Mouse (Mus musculus): ENCODE measurements at regions not wholly inside any gene's neighbourhood (a gene's known extent, or its start where the extent isn't known, plus 50 kb on each side); places are given as distances from the start of the nearest gene placed in this dataset.

GRCm38 (mm10) chr1:34930571-34930970 is 80.8 kb downstream of the Plekhb2 start:
- no peak overlapping the region for H3K27ac ChIP-seq
- H3K9ac ChIP-seq (replicated peaks), result no peak overlapping the region
- no peaks in the 10 kb centered on the region for H3K36me3 ChIP-seq

GRCm38 (mm10) chr1:34943196-34943595 is 93.4 kb downstream of the Plekhb2 start:
- Histone ChIP-seq H3K9me3 (no peaks in the 10 kb centered on the region), H3K27me3 (no peaks in the 10 kb centered on the region), H3K9ac (replicated peaks) (no peak overlapping the region), H3K4me3 (replicated peaks) (no peak overlapping the region), H3K36me3 (no peaks in the 10 kb centered on the region), H3K27ac (no peak overlapping the region), H3K4me2 (no peak overlapping the region), H3K4me1 (replicated peaks) (no peaks in the 10 kb centered on the region)
- 100% methylated on average over 1 of the region's 1 CpGs for whole genome bisulfite sequencing
- no peak for ATAC-seq (ENCODE audit: insufficient number of reproducible peaks, insufficient read depth, low FRiP score, low TSS enrichment, low read depth)

More at GRCm38 (mm10) chr1:34930571-34930970, 80.8 kb downstream of the Plekhb2 start:
- ATAC-seq (ENCODE audit: insufficient number of reproducible peaks, insufficient read depth, low FRiP score, low TSS enrichment, low read depth), result no peak
- Histone ChIP-seq H3K4me1 (replicated peaks) (no peaks in the 10 kb centered on the region), H3K27me3 (no peaks in the 10 kb centered on the region), H3K9me3 (peaks cover 23% of the 10 kb centered on the region), H3K4me3 (replicated peaks) (no peak overlapping the region), H3K4me2 (no peak overlapping the region)
- 93% methylated on average over 11 of the region's 11 CpGs for WGBS

GRCm38 (mm10) chr1:34961633-34962507 is 112.1 kb downstream of the Plekhb2 start:
- Histone ChIP-seq H3K4me2 (no peak overlapping the region), H3K36me3 (no peaks in the 10 kb centered on the region), H3K4me3 (replicated peaks) (no peak overlapping the region), H3K9ac (replicated peaks) (no peak overlapping the region), H3K9me3 (peaks cover 8% of the 10 kb centered on the region; the same call in 1 of the 2 replicates), H3K27me3 (no peaks in the 10 kb centered on the region), H3K4me1 (replicated peaks) (no peaks in the 10 kb centered on the region), H3K27ac (no peak overlapping the region)
- WGBS, result 74% methylated on average over 19 of the region's 19 CpGs
- ATAC-seq (ENCODE audit: insufficient number of reproducible peaks, insufficient read depth, low FRiP score, low TSS enrichment, low read depth), result no peak

GRCm38 (mm10) chr1:34962508-34962885 is 112.7 kb downstream of the Plekhb2 start:
- no peak overlapping the region for H3K4me3 ChIP-seq (replicated peaks)
- no peaks in the 10 kb centered on the region for H3K27me3 ChIP-seq
- H3K4me1 ChIP-seq (replicated peaks), result no peaks in the 10 kb centered on the region
- ATAC-seq (ENCODE audit: insufficient number of reproducible peaks, insufficient read depth, low FRiP score, low TSS enrichment, low read depth), result no peak
- H3K36me3 ChIP-seq, result no peaks in the 10 kb centered on the region
- WGBS, result 78% methylated on average over 6 of the region's 6 CpGs
- no peak overlapping the region for H3K9ac ChIP-seq (replicated peaks)
- no peak overlapping the region for H3K27ac ChIP-seq
- peaks cover 8% of the 10 kb centered on the region; the same call in 1 of the 2 replicates for H3K9me3 ChIP-seq
- no peak overlapping the region for H3K4me2 ChIP-seq

- H3K9me3 ChIP-seq, result peaks cover 7% of the 10 kb centered on the region; the same call in 1 of the 2 replicates
- no peaks in the 10 kb centered on the region for H3K27me3 ChIP-seq
- no peaks in the 10 kb centered on the region for H3K4me1 ChIP-seq (replicated peaks)
- ATAC-seq (ENCODE audit: insufficient number of reproducible peaks, insufficient read depth, low FRiP score, low TSS enrichment, low read depth), result no peak
- WGBS, result 80% methylated on average over 6 of the region's 6 CpGs
- H3K4me2 ChIP-seq, result no peak overlapping the region
- no peak overlapping the region for H3K9ac ChIP-seq (replicated peaks)
- no peaks in the 10 kb centered on the region for H3K36me3 ChIP-seq
- no peak overlapping the region for H3K4me3 ChIP-seq (replicated peaks)
- no peak overlapping the region for H3K27ac ChIP-seq
Observed at GRCm38 (mm10) chr1:34974801-34975200, 125.0 kb downstream of the Plekhb2 start.

- Histone ChIP-seq H3K36me3 (no peaks in the 10 kb centered on the region), H3K4me1 (replicated peaks) (no peaks in the 10 kb centered on the region), H3K27me3 (no peaks in the 10 kb centered on the region), H3K4me2 (no peak overlapping the region), H3K9ac (replicated peaks) (no peak overlapping the region), H3K4me3 (replicated peaks) (no peak overlapping the region), H3K9me3 (peaks cover 13% of the 10 kb centered on the region; the same call in 1 of the 2 replicates), H3K27ac (no peak overlapping the region)
- no peak for ATAC-seq (ENCODE audit: insufficient number of reproducible peaks, insufficient read depth, low FRiP score, low TSS enrichment, low read depth)
- 91% methylated on average over 10 of the region's 10 CpGs for WGBS
Observed at GRCm38 (mm10) chr1:34978156-34978555, 128.4 kb downstream of the Plekhb2 start.

- Histone ChIP-seq H3K4me2 (no peak overlapping the region), H3K9me3 (peaks cover 13% of the 10 kb centered on the region; the same call in 1 of the 2 replicates), H3K27me3 (no peaks in the 10 kb centered on the region), H3K36me3 (no peaks in the 10 kb centered on the region), H3K27ac (no peak overlapping the region), H3K4me3 (replicated peaks) (no peak overlapping the region), H3K4me1 (replicated peaks) (no peaks in the 10 kb centered on the region), H3K9ac (replicated peaks) (no peak overlapping the region)
- 70% methylated on average over 3 of the region's 3 CpGs for WGBS
- ATAC-seq (ENCODE audit: insufficient number of reproducible peaks, insufficient read depth, low FRiP score, low TSS enrichment, low read depth), result no peak
Observed at GRCm38 (mm10) chr1:34979350-34979749, 129.6 kb downstream of the Plekhb2 start.

GRCm38 (mm10) chr1:34981934-34982333 is 132.2 kb downstream of the Plekhb2 start:
- Histone ChIP-seq H3K36me3 (no peaks in the 10 kb centered on the region), H3K9me3 (peaks cover 13% of the 10 kb centered on the region; the same call in 1 of the 2 replicates), H3K4me1 (replicated peaks) (no peaks in the 10 kb centered on the region), H3K9ac (replicated peaks) (no peak overlapping the region), H3K4me2 (no peak overlapping the region), H3K4me3 (replicated peaks) (no peak overlapping the region), H3K27ac (no peak overlapping the region), H3K27me3 (no peaks in the 10 kb centered on the region)
- no peak for ATAC-seq (ENCODE audit: insufficient number of reproducible peaks, insufficient read depth, low FRiP score, low TSS enrichment, low read depth)
- 88% methylated on average over 2 of the region's 2 CpGs for WGBS

GRCm38 (mm10) chr1:34982966-34983365 is 133.2 kb downstream of the Plekhb2 start:
- Histone ChIP-seq H3K36me3 (no peaks in the 10 kb centered on the region), H3K9ac (replicated peaks) (no peak overlapping the region), H3K27ac (no peak overlapping the region), H3K9me3 (peaks cover 13% of the 10 kb centered on the region; the same call in 1 of the 2 replicates), H3K27me3 (no peaks in the 10 kb centered on the region), H3K4me1 (replicated peaks) (no peaks in the 10 kb centered on the region), H3K4me2 (no peak overlapping the region), H3K4me3 (replicated peaks) (no peak overlapping the region)
- 81% methylated on average over 2 of the region's 2 CpGs for WGBS
- ATAC-seq (ENCODE audit: insufficient number of reproducible peaks, insufficient read depth, low FRiP score, low TSS enrichment, low read depth), result no peak

- Histone ChIP-seq H3K4me1 (replicated peaks) (no peaks in the 10 kb centered on the region), H3K9me3 (no peaks in the 10 kb centered on the region), H3K27ac (no peak overlapping the region), H3K27me3 (no peaks in the 10 kb centered on the region), H3K4me2 (no peak overlapping the region), H3K36me3 (no peaks in the 10 kb centered on the region), H3K9ac (replicated peaks) (no peak overlapping the region), H3K4me3 (replicated peaks) (no peak overlapping the region)
- ATAC-seq (ENCODE audit: insufficient number of reproducible peaks, insufficient read depth, low FRiP score, low TSS enrichment, low read depth), result no peak
- WGBS, result 84% methylated on average over 2 of the region's 2 CpGs
Observed at GRCm38 (mm10) chr1:34986861-34987260, 137.1 kb downstream of the Plekhb2 start.

- H3K36me3 ChIP-seq, result no peaks in the 10 kb centered on the region
- H3K4me1 ChIP-seq (replicated peaks), result no peaks in the 10 kb centered on the region
- ATAC-seq (ENCODE audit: insufficient number of reproducible peaks, insufficient read depth, low FRiP score, low TSS enrichment, low read depth), result no peak
- H3K4me3 ChIP-seq (replicated peaks), result no peak overlapping the region
- no peak overlapping the region for H3K27ac ChIP-seq
- H3K4me2 ChIP-seq, result no peak overlapping the region
- H3K9ac ChIP-seq (replicated peaks), result no peak overlapping the region
- H3K9me3 ChIP-seq, result no peaks in the 10 kb centered on the region
- no peaks in the 10 kb centered on the region for H3K27me3 ChIP-seq
- WGBS, result 58% methylated on average over 8 of the region's 8 CpGs
Observed at GRCm38 (mm10) chr1:34987650-34988221, 138.0 kb downstream of the Plekhb2 start.

Data from limb, embryonic 12.5 days (tissue).